Mouse (Mus musculus): ENCODE measurements at regions not wholly inside any gene's neighbourhood (a gene's known extent, or its start where the extent isn't known, plus 50 kb on each side); places are given as distances from the start of the nearest gene placed in this dataset.

DNA sequence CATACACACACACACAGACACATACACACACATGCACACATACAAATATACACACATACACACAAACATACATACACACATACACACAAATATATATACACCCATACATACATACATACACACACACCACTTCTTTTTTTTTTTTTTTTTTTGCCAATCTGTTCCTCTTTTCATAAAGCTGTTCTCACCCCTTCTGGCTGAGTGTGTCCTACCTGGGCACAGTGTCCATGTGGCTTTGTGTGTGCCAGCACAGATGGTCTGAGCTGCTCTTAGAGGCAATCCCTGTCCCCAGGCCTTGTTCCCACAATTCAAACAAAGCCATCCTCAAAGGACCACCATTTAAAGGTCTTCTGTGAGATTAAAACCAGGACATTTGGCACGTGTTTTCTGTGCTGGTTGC, 127.6 kb upstream of the Prep start:
- Histone ChIP-seq H3K36me3 (ENCODE audit: control insufficient read depth, insufficient read depth, low read length) (no peaks in the 10 kb centered on the region), H3K4me1 (ENCODE audit: control insufficient read depth, insufficient read depth, low read length) (peaks cover 4% of the 10 kb centered on the region; the same call in 1 of the 2 replicates)
- TF ChIP-seq CTCF (IDR thresholded peaks at IDR 0.05; ENCODE audit: control insufficient read depth, insufficient read depth, insufficient replicate concordance, low read depth, low read length) (no peak), POLR2A (IDR thresholded peaks at IDR 0.05; ENCODE audit: control insufficient read depth, low read depth, low read length) (no peak)

DNA sequence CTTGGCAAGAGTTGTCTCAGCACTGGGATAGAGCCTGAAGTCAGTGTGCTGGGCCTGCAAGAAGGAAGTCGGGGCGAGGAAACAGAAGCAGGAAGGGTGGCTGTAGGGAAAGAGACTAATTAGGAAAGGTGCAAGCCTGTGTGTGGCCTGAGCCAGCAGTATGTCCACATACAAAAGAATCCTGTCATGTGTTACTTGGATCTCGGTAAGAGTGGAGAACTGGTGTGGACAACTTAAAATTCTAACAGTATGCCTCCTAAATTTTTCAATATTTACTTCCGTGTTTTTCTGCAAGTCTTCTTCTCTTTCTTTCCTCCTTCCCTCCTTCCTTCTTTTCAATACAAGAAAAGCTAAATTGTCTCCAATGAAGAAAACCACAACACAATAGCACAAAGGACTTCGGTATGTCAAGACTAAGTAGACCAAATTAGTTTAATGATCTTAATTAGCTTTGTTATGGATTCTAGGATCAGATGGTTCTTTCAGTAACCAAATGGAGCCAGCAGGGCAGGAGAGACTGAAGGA, 130.0 kb upstream of the Prep start:
- TF ChIP-seq CTCF (IDR thresholded peaks at IDR 0.05; ENCODE audit: control insufficient read depth, insufficient read depth, insufficient replicate concordance, low read depth, low read length) (no peak), POLR2A (IDR thresholded peaks at IDR 0.05; ENCODE audit: control insufficient read depth, low read depth, low read length) (no peak)
- Histone ChIP-seq H3K36me3 (ENCODE audit: control insufficient read depth, insufficient read depth, low read length) (no peaks in the 10 kb centered on the region), H3K27ac (ENCODE audit: control insufficient read depth, insufficient read depth, low read depth, low read length) (no peak overlapping the region), H3K4me3 (ENCODE audit: control insufficient read depth, low read depth, low read length) (no peak overlapping the region), H3K4me1 (ENCODE audit: control insufficient read depth, insufficient read depth, low read length) (peaks cover 4% of the 10 kb centered on the region; the same call in 1 of the 2 replicates), H3K27me3 (ENCODE audit: control insufficient read depth, insufficient read depth, low read length) (no peaks in the 10 kb centered on the region)

More for the DNA sequence above, 127.6 kb upstream of the Prep start:
- Histone ChIP-seq H3K27ac (ENCODE audit: control insufficient read depth, insufficient read depth, low read depth, low read length) (no peak overlapping the region), H3K27me3 (ENCODE audit: control insufficient read depth, insufficient read depth, low read length) (no peaks in the 10 kb centered on the region), H3K4me3 (ENCODE audit: control insufficient read depth, low read depth, low read length) (no peak overlapping the region)

DNA sequence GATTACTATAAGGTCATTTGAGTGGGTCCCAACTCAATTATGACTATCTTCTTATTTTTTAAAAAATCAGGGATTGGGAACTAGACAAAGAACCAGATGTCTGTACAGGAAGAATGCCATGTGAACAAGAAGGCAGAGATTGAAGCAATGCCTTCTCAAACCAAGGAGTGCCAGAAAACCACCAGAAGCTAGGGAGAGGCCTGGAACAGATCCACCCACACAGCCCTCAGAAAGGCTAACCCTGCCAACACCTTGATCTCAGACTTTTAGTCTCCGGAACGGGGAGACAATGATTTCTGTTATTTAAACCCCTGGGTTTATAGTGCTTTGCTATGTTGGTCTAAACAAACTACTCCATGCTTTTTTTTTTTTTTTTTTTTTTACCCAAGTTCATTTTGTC, 136.2 kb upstream of the Prep start:
- no peak overlapping the region for H3K27ac ChIP-seq (ENCODE audit: control insufficient read depth, insufficient read depth, low read depth, low read length)
- H3K36me3 ChIP-seq (ENCODE audit: control insufficient read depth, insufficient read depth, low read length), result no peaks in the 10 kb centered on the region
- H3K27me3 ChIP-seq (ENCODE audit: control insufficient read depth, insufficient read depth, low read length), result no peaks in the 10 kb centered on the region
- TF ChIP-seq POLR2A (IDR thresholded peaks at IDR 0.05; ENCODE audit: control insufficient read depth, low read depth, low read length), result no peak
- no peak for TF ChIP-seq CTCF (IDR thresholded peaks at IDR 0.05; ENCODE audit: control insufficient read depth, insufficient read depth, insufficient replicate concordance, low read depth, low read length)
- H3K4me1 ChIP-seq (ENCODE audit: control insufficient read depth, insufficient read depth, low read length), result no peaks in the 10 kb centered on the region
- no peak overlapping the region for H3K4me3 ChIP-seq (ENCODE audit: control insufficient read depth, low read depth, low read length)

DNA sequence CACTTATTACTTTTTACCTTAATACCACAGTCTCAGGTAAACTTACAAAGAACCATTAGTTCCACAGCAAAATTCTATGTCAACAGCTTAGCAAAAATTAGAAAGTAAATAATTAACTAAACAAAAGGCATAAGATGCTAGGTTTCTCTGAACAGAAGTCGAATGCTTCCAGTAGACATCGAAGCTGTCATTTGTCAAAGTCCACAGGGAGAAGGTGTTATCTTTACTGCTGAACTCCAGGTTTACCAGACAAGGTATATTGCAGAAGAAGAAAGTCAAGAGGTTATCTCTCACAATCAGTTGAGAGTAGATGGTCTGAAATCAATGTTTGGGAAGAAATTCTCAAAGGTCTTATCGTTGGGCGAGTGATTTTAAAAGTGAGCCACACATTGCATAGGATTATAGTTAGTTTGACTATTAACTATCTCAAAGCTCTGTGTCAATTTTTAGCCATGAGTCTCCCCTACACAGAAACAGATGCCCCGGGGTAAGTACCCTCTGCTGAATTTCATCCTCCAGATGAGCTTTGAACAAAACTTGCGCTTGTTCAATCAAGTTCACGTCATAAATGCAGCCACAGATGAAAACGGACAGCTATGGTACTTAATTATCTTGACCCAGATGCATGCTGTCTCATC, 153.1 kb upstream of the Prep start:
- Histone ChIP-seq H3K4me3 (ENCODE audit: control insufficient read depth, low read depth, low read length) (no peak overlapping the region), H3K27ac (ENCODE audit: control insufficient read depth, insufficient read depth, low read depth, low read length) (no peak overlapping the region), H3K27me3 (ENCODE audit: control insufficient read depth, insufficient read depth, low read length) (no peaks in the 10 kb centered on the region), H3K4me1 (ENCODE audit: control insufficient read depth, insufficient read depth, low read length) (no peaks in the 10 kb centered on the region), H3K36me3 (ENCODE audit: control insufficient read depth, insufficient read depth, low read length) (no peaks in the 10 kb centered on the region)
- TF ChIP-seq CTCF (IDR thresholded peaks at IDR 0.05; ENCODE audit: control insufficient read depth, insufficient read depth, insufficient replicate concordance, low read depth, low read length) (no peak), POLR2A (IDR thresholded peaks at IDR 0.05; ENCODE audit: control insufficient read depth, low read depth, low read length) (no peak)

DNA sequence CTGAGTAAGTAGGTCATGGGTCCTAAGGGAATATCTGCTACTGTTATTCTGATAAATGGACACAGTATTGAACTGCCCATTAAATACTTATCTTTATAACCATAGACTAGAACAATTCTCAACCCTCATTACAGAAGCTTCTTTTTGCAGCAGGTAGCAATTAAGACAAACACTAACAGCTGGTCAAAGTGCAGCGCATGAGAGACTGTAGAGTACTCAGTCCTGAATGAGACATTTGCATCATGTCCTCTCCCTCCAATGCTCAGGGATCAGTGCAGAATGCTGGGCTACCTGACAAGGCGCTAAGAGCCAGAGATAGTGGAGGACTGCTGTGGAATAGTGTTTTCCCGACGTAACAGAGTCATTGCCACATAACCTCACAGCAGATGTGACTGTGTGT, 162.5 kb upstream of the Prep start:
- Histone ChIP-seq H3K27ac (ENCODE audit: control insufficient read depth, insufficient read depth, low read depth, low read length) (no peak overlapping the region), H3K27me3 (ENCODE audit: control insufficient read depth, insufficient read depth, low read length) (no peaks in the 10 kb centered on the region), H3K4me1 (ENCODE audit: control insufficient read depth, insufficient read depth, low read length) (no peaks in the 10 kb centered on the region), H3K36me3 (ENCODE audit: control insufficient read depth, insufficient read depth, low read length) (no peaks in the 10 kb centered on the region), H3K4me3 (ENCODE audit: control insufficient read depth, low read depth, low read length) (no peak overlapping the region)
- TF ChIP-seq CTCF (IDR thresholded peaks at IDR 0.05; ENCODE audit: control insufficient read depth, insufficient read depth, insufficient replicate concordance, low read depth, low read length), result no peak
- no peak for TF ChIP-seq POLR2A (IDR thresholded peaks at IDR 0.05; ENCODE audit: control insufficient read depth, low read depth, low read length)

DNA sequence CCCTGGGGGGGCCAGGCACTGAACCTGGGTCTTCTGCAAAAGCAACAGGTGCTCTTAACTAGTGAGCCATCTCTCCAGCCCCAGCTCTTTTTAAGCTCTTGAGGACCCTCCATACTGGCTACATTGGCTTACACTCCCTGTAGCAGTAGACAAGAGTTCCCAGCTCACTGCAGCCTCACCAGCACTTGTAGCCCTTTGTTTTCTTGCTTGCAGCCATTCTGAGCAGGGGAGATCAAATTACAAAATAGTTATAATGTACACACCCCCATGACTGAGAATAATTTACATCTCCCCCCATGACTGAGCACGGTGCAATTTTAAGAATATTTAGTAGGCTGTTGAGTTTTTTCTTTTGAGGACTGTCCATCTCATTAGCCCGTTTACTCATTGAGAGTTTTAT, 165.8 kb upstream of the Prep start:
- H3K4me1 ChIP-seq (ENCODE audit: control insufficient read depth, insufficient read depth, low read length), result no peaks in the 10 kb centered on the region

DNA sequence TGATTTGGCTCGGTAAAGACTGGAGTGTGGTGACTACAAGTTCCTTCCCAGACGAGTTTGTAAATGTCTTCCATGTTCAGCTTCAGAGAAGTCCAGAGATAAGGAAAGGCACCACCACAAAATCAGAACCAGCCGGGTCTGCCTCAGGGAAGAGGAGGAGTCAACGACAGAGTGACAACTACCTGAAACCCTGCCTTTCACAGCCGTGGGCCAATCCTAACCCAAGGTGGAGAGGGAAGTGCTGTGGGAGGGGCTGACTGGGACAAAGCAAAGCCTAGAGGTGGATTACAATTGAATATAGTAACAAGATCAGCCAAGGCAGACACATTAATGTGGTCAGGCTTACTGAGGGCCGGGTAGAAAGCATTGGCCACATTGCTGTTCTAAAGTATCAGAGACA, 174.9 kb upstream of the Prep start:
- Histone ChIP-seq H3K4me3 (ENCODE audit: control insufficient read depth, low read depth, low read length) (no peak overlapping the region), H3K27ac (ENCODE audit: control insufficient read depth, insufficient read depth, low read depth, low read length) (no peak overlapping the region), H3K36me3 (ENCODE audit: control insufficient read depth, insufficient read depth, low read length) (no peaks in the 10 kb centered on the region), H3K4me1 (ENCODE audit: control insufficient read depth, insufficient read depth, low read length) (no peaks in the 10 kb centered on the region), H3K27me3 (ENCODE audit: control insufficient read depth, insufficient read depth, low read length) (no peaks in the 10 kb centered on the region)
- TF ChIP-seq CTCF (IDR thresholded peaks at IDR 0.05; ENCODE audit: control insufficient read depth, insufficient read depth, insufficient replicate concordance, low read depth, low read length) (no peak), POLR2A (IDR thresholded peaks at IDR 0.05; ENCODE audit: control insufficient read depth, low read depth, low read length) (no peak)

More for the DNA sequence above, 165.8 kb upstream of the Prep start:
- no peak overlapping the region for H3K27ac ChIP-seq (ENCODE audit: control insufficient read depth, insufficient read depth, low read depth, low read length)
- no peak overlapping the region for H3K4me3 ChIP-seq (ENCODE audit: control insufficient read depth, low read depth, low read length)
- no peaks in the 10 kb centered on the region for H3K36me3 ChIP-seq (ENCODE audit: control insufficient read depth, insufficient read depth, low read length)
- H3K27me3 ChIP-seq (ENCODE audit: control insufficient read depth, insufficient read depth, low read length), result no peaks in the 10 kb centered on the region
- TF ChIP-seq CTCF (IDR thresholded peaks at IDR 0.05; ENCODE audit: control insufficient read depth, insufficient read depth, insufficient replicate concordance, low read depth, low read length) (no peak), POLR2A (IDR thresholded peaks at IDR 0.05; ENCODE audit: control insufficient read depth, low read depth, low read length) (no peak)

Measured in testis, adult 2 months (tissue).